Comparison of ENCODE assay signal across 23 mouse cellular contexts in genomic region chr19:53933050-53933449, GRCm38 (mm10). TPM values are rescaled to one million over a fixed set of nuclear protein-coding genes. Genes with fewer than 3 reads are reported as not detected.
DNase-seq lines count a peak whose midpoint lies in the region; ATAC-seq and TF ChIP-seq lines count a peak whose summit lies in the region.
"Had no signal": no experiment of that assay in that cellular context is flagged by ENCODE, and none has a peak within 500 bp of the region (broad histone marks: within the 10 kb centered on the region; RNA-seq: fewer than 3 reads in every experiment).

No protein-coding gene starts in this region.

- H3K27ac ChIP-seq in intestine, embryonic 14.5 days (ENCODE audit: low read depth), result peak overlapping the region; percentile 8; the same call in 1 of the 2 replicates
- H3K27ac ChIP-seq in intestine, embryonic 15.5 days, result no peak overlapping the region
- H3K27ac ChIP-seq in MEL (ENCODE audit: control insufficient read depth, low read depth, low read length), result no peak overlapping the region
- H3K27ac ChIP-seq in forebrain, embryonic 15.5 days (replicated peaks), result no peak overlapping the region
- H3K27ac ChIP-seq: embryonic facial prominence, embryonic 10.5 days; embryonic facial prominence, embryonic 12.5 days; forebrain, embryonic 13.5 days had no signal

- H3K79me2 ChIP-seq in MEL (ENCODE audit: control insufficient read depth, insufficient read depth, low read length, poor library complexity), result no peaks in the 10 kb centered on the region

- no peak for TF ChIP-seq CTCF in MEL (IDR thresholded peaks at IDR 0.05 in 2 of 3, conservative IDR thresholded peaks at IDR 0.05 in 1 of 3; ENCODE audit: control insufficient read depth in 1 of 3, insufficient read depth in 1 of 3, low read depth in 2 of 3, low read length in 3 of 3, poor library complexity in 1 of 3, severe bottlenecking in 1 of 3)

- no peak overlapping the region for H3K4me3 ChIP-seq in intestine, embryonic 14.5 days (ENCODE audit: low read depth, low read length)
- no peak overlapping the region for H3K4me3 ChIP-seq in intestine, embryonic 15.5 days (replicated peaks)
- H3K4me3 ChIP-seq in MEL (ENCODE audit: control insufficient read depth in 1 of 2, insufficient read depth in 1 of 2, low read depth in 2 of 2, low read length in 2 of 2), result no peak overlapping the region
- no peak overlapping the region for H3K4me3 ChIP-seq in forebrain, embryonic 15.5 days
- H3K4me3 ChIP-seq: embryonic facial prominence, embryonic 10.5 days; embryonic facial prominence, embryonic 12.5 days; forebrain, embryonic 13.5 days had no signal

- ATAC-seq in intestine, embryonic 14.5 days (replicated peaks; ENCODE audit: low FRiP score, low TSS enrichment, low read depth), result no peak
- ATAC-seq in intestine, embryonic 15.5 days, result no peak
- peak; percentile 53 for ATAC-seq in megakaryocyte progenitor cell, adult 5-6 weeks (replicated peaks; ENCODE audit: poor library complexity)
- no peak for ATAC-seq in forebrain, embryonic 15.5 days (replicated peaks)
- ATAC-seq: CD4-positive, CD25-positive, alpha-beta regulatory T cell, adult 4 months; forebrain, embryonic 13.5 days; forebrain, embryonic 16.5 days had no signal

- TF ChIP-seq EP300 in MEL (IDR thresholded peaks at IDR 0.05; ENCODE audit: low read depth in 1 of 2, low read length in 2 of 2), result no peak

- H3K4me1 ChIP-seq in intestine, embryonic 14.5 days (replicated peaks; ENCODE audit: control insufficient read depth, insufficient read depth, low read length), result no peaks in the 10 kb centered on the region
- H3K4me1 ChIP-seq in intestine, embryonic 15.5 days (replicated peaks), result no peaks in the 10 kb centered on the region
- peaks cover 11% of the 10 kb centered on the region in 2 experiments for H3K4me1 ChIP-seq in MEL (ENCODE audit: control insufficient read depth in 1 of 2, insufficient read depth in 2 of 2, low read length in 2 of 2)
- H3K4me1 ChIP-seq in forebrain, embryonic 15.5 days, result no peaks in the 10 kb centered on the region
- H3K4me1 ChIP-seq: embryonic facial prominence, embryonic 10.5 days; embryonic facial prominence, embryonic 12.5 days; forebrain, embryonic 13.5 days had no signal

- no peaks in the 10 kb centered on the region for H3K27me3 ChIP-seq in intestine, embryonic 14.5 days (replicated peaks; ENCODE audit: control insufficient read depth, insufficient read depth, low read length)
- H3K27me3 ChIP-seq in intestine, embryonic 15.5 days (replicated peaks), result no peaks in the 10 kb centered on the region
- H3K27me3 ChIP-seq in MEL (ENCODE audit: control insufficient read depth in 1 of 2, insufficient read depth in 2 of 2, low read length in 2 of 2), result no peaks in the 10 kb centered on the region
- H3K27me3 ChIP-seq in forebrain, embryonic 15.5 days, result no peaks in the 10 kb centered on the region
- H3K27me3 ChIP-seq: CH12.LX; embryonic facial prominence, embryonic 12.5 days; forebrain, embryonic 13.5 days had no signal

- no peak overlapping the region for H3K9ac ChIP-seq in intestine, embryonic 14.5 days (ENCODE audit: low read length)
- no peak overlapping the region for H3K9ac ChIP-seq in intestine, embryonic 15.5 days
- no peak overlapping the region for H3K9ac ChIP-seq in MEL (ENCODE audit: control insufficient read depth, low read depth, low read length, poor library complexity, severe bottlenecking)
- no peak overlapping the region for H3K9ac ChIP-seq in forebrain, embryonic 15.5 days (replicated peaks)
- H3K9ac ChIP-seq: embryonic facial prominence, embryonic 12.5 days; forebrain, embryonic 13.5 days had no signal

- no peak overlapping the region for H3K4me2 ChIP-seq in intestine, embryonic 14.5 days (ENCODE audit: low read length)
- no peak overlapping the region for H3K4me2 ChIP-seq in intestine, embryonic 15.5 days (replicated peaks)
- no peak overlapping the region for H3K4me2 ChIP-seq in forebrain, embryonic 15.5 days (replicated peaks)
- H3K4me2 ChIP-seq: embryonic facial prominence, embryonic 12.5 days; forebrain, embryonic 13.5 days had no signal

- TF ChIP-seq RAD21 in MEL (IDR thresholded peaks at IDR 0.05; ENCODE audit: low read depth, low read length), result no peak

- no peaks in the 10 kb centered on the region for H3K9me3 ChIP-seq in intestine, embryonic 14.5 days (ENCODE audit: control insufficient read depth, low read length)
- H3K9me3 ChIP-seq in intestine, embryonic 15.5 days, result no peaks in the 10 kb centered on the region
- H3K9me3 ChIP-seq in MEL (replicated peaks; ENCODE audit: insufficient read depth, low read length), result no peaks in the 10 kb centered on the region
- no peaks in the 10 kb centered on the region for H3K9me3 ChIP-seq in forebrain, embryonic 15.5 days
- H3K9me3 ChIP-seq: embryonic facial prominence, embryonic 10.5 days; embryonic facial prominence, embryonic 12.5 days; forebrain, embryonic 13.5 days; G1E had no signal

- TF ChIP-seq POLR2A in MEL (IDR thresholded peaks at IDR 0.05; ENCODE audit: control insufficient read depth in 1 of 2, insufficient read depth in 1 of 2, low read depth in 1 of 2, low read length in 2 of 2, poor library complexity in 1 of 2), result no peak

- peaks cover 44% of the 10 kb centered on the region for H3K36me3 ChIP-seq in intestine, embryonic 14.5 days (ENCODE audit: control insufficient read depth, insufficient read depth, low read length)
- H3K36me3 ChIP-seq in intestine, embryonic 15.5 days, result 0 out of 2 replicates have a peak, but pooled peaks cover 3% of the 10 kb centered on the region
- peaks cover 16 to 27% of the 10 kb centered on the region in 2 experiments for H3K36me3 ChIP-seq in MEL (ENCODE audit: control insufficient read depth in 1 of 2, insufficient read depth in 2 of 2, low read length in 2 of 2)
- peaks cover 60% of the 10 kb centered on the region for H3K36me3 ChIP-seq in forebrain, embryonic 15.5 days

- no peak for DNase-seq in intestine, embryonic 14.5 days (ENCODE audit: low spot score)
- DNase-seq in 416B (ENCODE audit: low read depth) (peak; percentile 23), MEL (ENCODE audit: low read depth, low spot score) (no peak)
- DNase-seq in cerebellum, postnatal 25 days, result no peak
- DNase-seq: adrenal gland, adult 2 months; adrenal gland, postnatal 10 days; adrenal gland, postnatal 25 days; B cell, adult 2 months; cerebellum, adult 11 months; cerebellum, adult 18-20 months; cerebellum, adult 8-10 months; cerebellum, adult 9-11 months; cerebellum, postnatal 14 days had no signal

TF ChIP-seq in MEL, 35 proteins besides CTCF, POLR2A, EP300 and RAD21:
- no peak for TF ChIP-seq GABPA (IDR thresholded peaks at IDR 0.05; ENCODE audit: low read depth, low read length)
- TF ChIP-seq POLR2AphosphoS5 (IDR thresholded peaks at IDR 0.05; ENCODE audit: borderline replicate concordance, low read depth, low read length), result 0 out of 2 replicates have a peak, but pooled peaks have one; percentile 26
- no peak for TF ChIP-seq ZKSCAN1 (IDR thresholded peaks at IDR 0.05; ENCODE audit: low read depth, low read length)
- no peak for TF ChIP-seq USF2 (IDR thresholded peaks at IDR 0.05; ENCODE audit: borderline replicate concordance in 1 of 2, insufficient read depth in 1 of 2, low read depth in 1 of 2, low read length in 2 of 2)
- no peak for TF ChIP-seq MAX (IDR thresholded peaks at IDR 0.05; ENCODE audit: low read length)
- no peak for TF ChIP-seq ZMIZ1 (IDR thresholded peaks at IDR 0.05; ENCODE audit: low read depth, low read length)
- no peak for TF ChIP-seq JUND (IDR thresholded peaks at IDR 0.05; ENCODE audit: low read depth, low read length)

RNA-seq across cellular contexts. Expression of gene Shoc2, which starts 11.1 kb away (rescaled TPM):
- polyA plus RNA-seq in intestine, embryonic 14.5 days (2014; fragmentation: Nextera tagmentation; extraction: Ambion mirVana), result 49.2 and 54.7 TPM in 2 replicates
- 37.5 and 42.9 TPM in 2 replicates for polyA plus RNA-seq in intestine, embryonic 15.5 days (2015; fragmentation: Nextera tagmentation; extraction: Ambion mirVana)
- total RNA-seq in MEL (2012; rRNA removed), result 33.4 and 37.0 TPM in 2 replicates
- 10 to 100 TPM in 1 of 2 experiments, not detected in 1; 55.6 TPM for polyA plus RNA-seq in MEL (2012; ENCODE audit: insufficient read depth in 1 of 2, insufficient read length in 2 of 2, low read depth in 1 of 2, low replicate concordance in 2 of 2, missing spikeins in 1 of 2)
- total RNA-seq in megakaryocyte progenitor cell, adult 5-6 weeks (2015), result 47.0 and 55.1 TPM in 2 replicates
- total RNA-seq in megakaryocyte progenitor cell, adult 5-6 weeks (2017), result 43.3 and 44.2 TPM in 2 replicates
- 54.8 and 55.2 TPM in 2 replicates for polyA plus RNA-seq in forebrain, embryonic 15.5 days (2015; fragmentation: Nextera tagmentation; extraction: Ambion mirVana)

RNA-seq across cellular contexts. Expression of gene Bbip1, which starts 11.4 kb away (rescaled TPM):
- polyA plus RNA-seq in intestine, embryonic 14.5 days (2014; fragmentation: Nextera tagmentation; extraction: Ambion mirVana), result 89.9 and 91.4 TPM in 2 replicates
- 73.3 and 79.2 TPM in 2 replicates for polyA plus RNA-seq in intestine, embryonic 15.5 days (2015; fragmentation: Nextera tagmentation; extraction: Ambion mirVana)
- total RNA-seq in MEL (2012; rRNA removed), result 71.3 and 81.9 TPM in 2 replicates
- polyA plus RNA-seq in MEL (2012; ENCODE audit: insufficient read depth in 1 of 2, insufficient read length in 2 of 2, low read depth in 1 of 2, low replicate concordance in 2 of 2, missing spikeins in 1 of 2), result 10 to 100 TPM in 1 of 2 experiments, not detected in 1; 75.9 TPM
- 72.9 and 88.8 TPM in 2 replicates for total RNA-seq in megakaryocyte progenitor cell, adult 5-6 weeks (2015)
- total RNA-seq in megakaryocyte progenitor cell, adult 5-6 weeks (2017), result 36.2 and 55.0 TPM in 2 replicates
- 144 and 145 TPM in 2 replicates for polyA plus RNA-seq in forebrain, embryonic 15.5 days (2015; fragmentation: Nextera tagmentation; extraction: Ambion mirVana)

RNA-seq across cellular contexts. Expression of gene Pdcd4, which starts 41.0 kb away (rescaled TPM):
- polyA plus RNA-seq in intestine, embryonic 14.5 days (2014; fragmentation: Nextera tagmentation; extraction: Ambion mirVana), result 68.8 and 72.9 TPM in 2 replicates
- polyA plus RNA-seq in intestine, embryonic 15.5 days (2015; fragmentation: Nextera tagmentation; extraction: Ambion mirVana), result 65.1 and 73.7 TPM in 2 replicates
- total RNA-seq in MEL (2012; rRNA removed), result 19.7 and 30.0 TPM in 2 replicates
- polyA plus RNA-seq in MEL (2012; ENCODE audit: insufficient read depth in 1 of 2, insufficient read length in 2 of 2, low read depth in 1 of 2, low replicate concordance in 2 of 2, missing spikeins in 1 of 2), result 10 to 100 TPM in 1 of 2 experiments, not detected in 1; 37.6 TPM
- 295 and 305 TPM in 2 replicates for total RNA-seq in megakaryocyte progenitor cell, adult 5-6 weeks (2015)
- 358 and 441 TPM in 2 replicates for total RNA-seq in megakaryocyte progenitor cell, adult 5-6 weeks (2017)
- 90.4 and 94.7 TPM in 2 replicates for polyA plus RNA-seq in forebrain, embryonic 15.5 days (2015; fragmentation: Nextera tagmentation; extraction: Ambion mirVana)
